Mouse (Mus musculus) cerebellum, adult 18-20 months (tissue): Measurements from ENCODE around the gene Pxmp4.

Experiments
- DNase-seq, 2 experiments: peaks; one replicate each; pipeline ENCODE4 v3.0.0; 2021

Pxmp4 gene

DNA sequence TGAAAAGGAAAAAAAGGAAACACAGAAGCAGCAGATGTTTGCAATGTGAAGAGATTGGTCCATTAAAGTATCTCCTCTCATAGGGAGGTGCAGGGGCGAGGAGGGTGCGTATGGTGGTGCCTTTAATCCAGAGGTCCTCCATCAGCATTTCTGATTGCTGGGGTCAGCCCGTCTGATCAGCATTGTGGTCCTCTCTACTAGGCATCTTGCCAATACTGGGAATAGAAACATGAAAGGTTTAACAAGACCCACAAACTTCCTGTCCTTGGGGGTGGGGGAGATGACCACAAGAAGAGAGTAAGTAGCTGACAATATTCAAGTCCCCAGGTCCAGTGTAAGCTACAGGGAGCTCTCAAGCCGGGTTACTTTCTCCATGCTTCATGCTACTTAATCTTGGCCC, 32.8 kb downstream of the Pxmp4 start:
- no peak for DNase-seq

DNA sequence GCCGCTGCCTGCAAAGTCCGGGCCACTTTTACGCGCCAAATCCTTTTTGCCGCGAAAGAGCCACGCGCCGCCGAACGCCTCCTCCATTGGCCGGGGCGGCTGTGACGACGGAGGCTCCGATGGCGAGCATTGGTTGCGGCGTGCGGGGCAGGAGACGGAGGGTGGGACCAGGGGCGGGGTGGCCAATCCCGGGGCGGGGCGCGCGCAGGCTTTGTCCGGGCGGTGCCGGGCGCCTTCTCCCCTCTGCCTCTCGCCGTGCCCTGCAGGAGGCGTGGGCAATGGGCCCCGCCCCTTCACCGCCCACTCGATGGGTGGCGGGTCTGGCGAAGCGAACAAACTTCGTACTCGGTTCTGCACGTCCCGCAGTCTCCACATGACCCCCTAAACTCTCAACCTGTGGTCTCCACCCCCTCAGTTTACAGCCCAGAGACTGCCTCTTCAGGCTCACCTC, 33.6 kb downstream of the Pxmp4 start, which contains the start of gene E2f1:
E2f1 (minus strand) TSS at position 57 of the 451 bp plus-strand sequence.
- peak; percentile 93 to 96 for DNase-seq

DNA sequence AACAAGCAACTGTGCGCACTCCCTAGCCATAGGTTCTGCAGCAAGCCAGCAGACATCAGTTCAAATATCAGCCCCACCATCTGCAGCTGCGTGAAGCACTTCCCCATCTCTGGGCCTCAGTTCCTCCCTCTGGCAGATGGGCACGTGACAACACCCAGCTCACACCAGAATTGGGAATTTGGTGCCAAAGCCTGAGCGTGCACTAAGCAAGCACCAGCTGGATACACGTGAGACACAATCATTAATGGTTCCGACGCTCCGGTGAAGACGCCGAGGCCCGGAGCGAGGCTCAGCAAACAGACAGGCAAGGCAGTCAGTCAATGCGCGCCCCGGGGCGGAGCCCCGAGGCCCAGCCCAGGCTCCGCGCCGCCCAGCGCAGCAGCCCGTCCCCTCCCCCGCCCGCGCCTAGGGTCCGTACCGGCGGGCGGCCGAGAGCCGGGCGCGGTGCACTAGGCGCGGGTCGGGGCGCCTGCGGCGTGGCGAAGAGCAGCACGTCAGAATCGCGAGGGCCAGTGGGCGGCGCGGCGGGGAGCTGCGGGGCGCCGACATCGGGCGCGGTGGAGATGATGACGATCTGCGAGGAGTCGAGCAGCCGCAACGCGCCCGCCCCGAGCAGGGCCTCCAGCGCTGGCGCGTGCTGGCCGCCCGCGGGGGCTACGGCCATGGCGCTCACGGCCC, 34.3 kb downstream of the Pxmp4 start:
- peak in 1 of 2 experiments; percentile 39 for DNase-seq

DNA sequence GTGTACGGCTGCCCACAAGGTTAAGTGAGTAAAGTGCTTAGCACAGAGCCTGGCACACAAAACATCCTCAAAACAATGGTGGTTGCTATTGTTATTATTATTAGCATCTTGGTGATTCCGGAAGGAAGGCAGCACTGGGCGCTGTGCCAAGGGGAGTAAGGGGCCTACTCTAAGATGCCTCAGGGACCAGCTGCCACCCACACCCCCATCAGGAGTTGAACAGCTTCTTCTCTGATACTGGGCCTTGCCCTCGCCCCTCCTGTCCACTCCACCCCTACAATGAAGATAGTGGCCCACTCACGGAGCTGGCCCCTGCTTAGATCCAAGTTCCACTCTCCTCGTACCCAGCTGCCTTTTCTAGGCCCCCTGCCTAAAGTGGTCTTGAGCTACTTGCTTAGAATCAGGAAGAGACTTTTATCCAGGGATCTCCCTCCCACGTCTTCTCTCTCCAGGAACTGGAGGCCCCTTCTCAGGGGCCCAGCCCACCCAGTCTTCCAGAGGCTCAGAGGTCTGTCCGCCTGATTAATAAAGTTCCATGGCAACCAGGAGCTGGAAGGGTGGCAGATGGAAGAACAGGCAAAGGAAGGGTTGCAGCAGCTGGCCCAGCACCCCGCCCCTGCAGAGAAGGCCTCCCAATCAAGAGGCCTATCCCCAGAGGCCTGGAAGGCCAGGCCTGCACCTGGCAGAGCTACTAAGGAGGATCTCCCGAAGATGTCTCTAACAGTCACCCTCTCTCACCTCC, 35.0 kb downstream of the Pxmp4 start:
- no peak for DNase-seq

DNA sequence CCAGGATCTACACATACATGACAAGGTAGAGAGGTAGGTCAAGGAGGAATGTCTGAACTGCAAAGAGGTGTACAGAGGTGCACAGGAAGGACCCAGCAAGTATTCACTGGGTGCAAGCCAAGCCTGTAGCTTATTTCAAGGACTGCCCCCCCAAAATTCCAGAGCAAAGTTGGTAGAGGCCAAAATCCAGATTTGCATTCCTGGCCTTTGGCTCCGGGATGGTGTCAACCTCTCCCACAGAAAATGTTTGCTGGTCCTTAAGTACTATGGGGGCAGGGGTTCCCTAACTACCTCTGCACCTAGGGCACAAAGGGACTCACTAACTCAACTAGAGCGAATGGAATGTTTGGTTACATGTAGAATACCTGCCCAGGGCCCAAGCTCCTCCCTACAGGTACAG, 35.7 kb downstream of the Pxmp4 start:
- DNase-seq: no peak

DNA sequence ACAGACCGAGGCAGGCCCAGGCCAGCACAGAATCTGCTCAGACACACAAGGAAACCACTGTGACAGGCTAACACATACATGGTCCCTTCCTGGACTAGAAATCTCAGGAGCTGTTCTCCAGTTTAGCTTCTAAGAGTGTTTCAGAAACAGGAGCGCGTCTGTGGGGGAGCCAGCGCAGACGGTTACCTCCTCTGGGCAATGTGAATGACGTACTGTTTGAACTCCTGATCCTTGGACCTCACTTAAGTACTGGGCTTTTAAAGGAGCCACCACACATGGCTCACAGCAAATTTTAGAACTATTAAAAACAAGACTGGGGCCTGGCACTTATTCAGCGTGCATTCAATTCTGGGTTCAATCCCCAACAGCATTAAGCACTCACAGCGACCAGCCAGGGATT, 36.9 kb downstream of the Pxmp4 start:
- DNase-seq: no peak

DNA sequence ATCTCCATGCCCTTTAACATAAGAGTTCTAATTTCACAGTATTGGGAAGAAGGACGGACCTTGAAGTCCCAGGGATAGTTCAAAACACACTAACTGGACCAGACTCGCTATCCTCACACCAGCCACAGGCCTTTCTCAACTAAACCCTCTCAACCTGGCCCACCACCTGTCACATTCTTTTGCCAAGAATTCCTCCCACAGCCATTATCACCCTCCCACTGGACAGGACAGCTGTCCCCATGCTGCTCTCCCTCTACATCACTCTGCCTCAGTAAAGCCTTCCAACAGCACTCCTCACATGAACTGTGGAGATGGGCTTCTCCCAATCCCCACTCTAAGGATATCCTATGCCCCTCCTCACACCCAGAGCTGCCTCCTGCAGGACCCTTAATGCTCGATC, 37.9 kb downstream of the Pxmp4 start:
- peak; percentile 83 to 90 for DNase-seq

- no peak for DNase-seq
These were observed 39.8 kb downstream of the Pxmp4 start for GRCm38 (mm10) chr2:154563612-154564170.

DNA sequence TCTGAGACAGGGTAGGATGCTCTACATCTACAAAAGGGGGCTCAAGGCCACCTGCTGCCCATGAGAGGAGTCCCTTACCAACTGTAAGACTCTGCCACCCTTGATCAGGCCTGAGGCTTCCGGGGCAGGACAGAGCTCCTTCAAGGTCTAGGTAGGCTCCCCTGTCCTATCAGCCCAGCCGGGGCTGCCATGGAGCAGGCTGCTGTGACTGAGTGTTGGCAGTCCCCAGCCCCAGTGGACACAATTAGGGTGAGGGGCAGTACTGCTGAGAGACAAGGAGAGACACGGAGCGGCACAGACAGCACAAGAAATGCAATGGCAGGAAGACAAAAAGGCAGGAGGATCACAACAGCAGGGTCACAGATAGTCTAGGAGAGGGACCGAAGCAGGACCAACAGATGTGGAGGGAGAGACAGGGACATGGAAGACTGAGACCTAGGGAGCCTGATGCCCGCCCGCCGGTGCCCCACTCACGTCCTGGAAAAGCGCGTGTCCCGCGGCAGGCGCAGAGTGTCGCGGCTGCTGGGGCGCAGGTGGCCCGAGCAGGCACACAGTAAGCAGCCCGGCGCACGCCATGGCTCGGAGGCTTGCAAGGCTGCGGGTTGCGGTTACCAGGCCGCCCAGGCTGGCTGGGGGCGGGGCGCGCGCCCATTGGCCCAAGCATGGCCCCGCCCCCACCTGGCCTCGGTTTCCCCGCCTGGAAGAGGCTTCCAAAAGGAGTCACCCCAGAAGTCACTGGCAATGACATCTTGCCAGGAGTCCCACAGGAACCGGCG, 45.1 kb downstream of the Pxmp4 start, which contains the start of gene Necab3:
Necab3 (minus strand) TSS at position 627 of the 776 bp plus-strand sequence.
- DNase-seq: peak; percentile 59 to 78

GRCm38 (mm10) chr2:154557184-154557832, 46.2 kb downstream of the Pxmp4 start:
- DNase-seq: no peak

GRCm38 (mm10) chr2:154555235-154555634, 48.3 kb downstream of the Pxmp4 start:
- DNase-seq: no peak

DNA sequence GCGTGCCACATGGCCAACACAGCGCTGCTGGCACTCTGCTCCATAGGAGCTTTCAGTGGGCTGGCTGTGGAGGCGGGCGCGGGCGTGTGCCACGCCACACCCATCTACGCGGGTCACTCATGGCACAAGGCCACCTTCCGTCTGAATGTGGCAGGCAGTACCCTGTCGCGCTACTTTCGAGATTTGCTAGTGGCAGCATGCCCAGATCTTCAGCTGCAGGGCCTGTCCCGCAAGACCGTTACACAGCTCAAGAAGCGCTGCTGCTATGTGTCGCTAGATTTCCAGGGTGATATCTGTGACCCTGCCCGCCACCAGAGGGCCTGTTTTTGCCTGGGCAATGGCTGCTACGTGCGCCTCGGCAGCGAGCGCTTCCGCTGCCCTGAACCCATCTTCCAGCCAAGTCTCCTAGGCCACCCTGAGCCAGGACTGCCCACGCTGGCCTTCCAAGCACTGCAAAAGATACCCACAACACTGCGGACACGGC, 51.0 kb downstream of the Pxmp4 start:
- DNase-seq: peak; percentile 83 to 85

- DNase-seq: peak in 1 of 2 experiments; percentile 53
These were observed 51.6 kb downstream of the Pxmp4 start for GRCm38 (mm10) chr2:154551927-154552326.

DNA sequence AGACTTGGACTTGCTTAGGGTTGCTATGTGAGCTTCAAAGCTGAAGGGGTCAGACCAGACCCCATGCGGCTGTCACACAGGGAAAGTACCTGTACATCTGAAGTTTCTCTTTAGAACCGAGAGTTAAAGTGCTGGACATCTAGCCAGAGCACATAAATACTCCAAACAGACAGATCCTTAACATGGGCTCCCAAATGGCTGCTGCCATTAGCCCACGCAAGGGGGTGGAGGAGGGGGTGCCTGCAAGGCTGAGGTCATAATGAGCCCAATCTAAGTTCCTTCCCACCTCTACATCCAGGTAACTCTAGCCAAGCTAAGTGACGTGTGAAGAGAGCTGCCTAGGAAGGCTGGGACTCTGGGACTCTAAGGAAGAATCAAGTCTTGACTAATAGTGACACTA, 52.0 kb downstream of the Pxmp4 start, which contains the start of gene Actl10:
Actl10 (plus strand) TSS at position 301 of the 400 bp plus-strand sequence.
- peak in 1 of 2 experiments; percentile 13 for DNase-seq

GRCm38 (mm10) chr2:154550937-154551336, 52.6 kb downstream of the Pxmp4 start:
- no peak for DNase-seq

DNA sequence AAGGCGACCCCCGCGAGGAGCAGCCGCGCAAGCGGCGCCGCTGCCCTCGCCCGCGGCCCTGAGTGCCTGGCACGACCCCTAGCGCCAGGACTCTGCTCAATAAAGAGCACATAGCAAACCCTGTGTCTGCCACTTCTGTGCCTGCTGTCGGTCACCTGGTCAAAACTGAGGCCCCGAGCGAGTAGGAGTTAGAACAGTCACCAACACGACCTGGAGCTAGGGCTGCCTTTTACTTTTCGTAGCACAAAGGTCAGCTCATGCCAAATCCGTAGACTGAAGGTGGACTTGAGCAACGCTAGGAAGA, 53.7 kb downstream of the Pxmp4 start:
- no peak for DNase-seq

DNA sequence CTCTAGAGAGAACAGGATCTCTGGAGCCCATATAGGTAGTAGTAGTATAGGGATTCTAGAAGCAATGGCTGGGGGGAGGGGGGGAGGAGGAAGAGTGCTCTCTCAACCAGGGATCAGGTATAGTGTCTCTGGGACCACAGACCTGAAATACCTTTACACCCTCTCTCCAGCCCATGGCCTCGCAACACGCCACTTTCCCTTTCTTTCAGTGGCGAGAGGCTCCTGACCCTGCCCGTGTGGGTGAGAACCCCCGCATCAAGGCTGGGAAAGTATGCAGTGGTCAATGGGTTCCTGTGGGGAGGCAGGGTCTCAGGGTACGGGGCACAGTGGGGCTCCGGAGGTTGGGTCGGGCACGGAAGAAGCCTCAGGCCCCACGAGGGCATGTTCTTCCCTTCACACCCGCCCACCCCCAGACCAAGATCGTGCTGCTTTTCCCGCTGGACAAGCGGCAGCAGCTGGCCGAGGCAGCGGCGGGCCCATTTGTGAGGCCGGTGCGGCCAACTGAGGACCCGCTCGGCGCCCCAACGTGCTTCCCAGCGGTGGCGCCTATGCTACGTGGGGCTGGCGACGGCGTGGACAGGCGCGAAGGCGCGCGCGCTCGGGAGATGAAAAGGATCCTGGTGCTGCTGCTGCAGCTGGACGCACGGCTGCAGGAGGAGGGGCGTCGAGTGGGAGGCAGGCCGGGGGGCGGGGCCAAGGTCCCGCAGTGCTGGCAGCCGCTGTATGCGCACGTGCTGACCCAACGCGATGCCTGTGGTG, 54.2 kb downstream of the Pxmp4 start:
- no peak for DNase-seq

GRCm38 (mm10) chr2:154548688-154549087, 54.8 kb downstream of the Pxmp4 start:
- no peak for DNase-seq

DNA sequence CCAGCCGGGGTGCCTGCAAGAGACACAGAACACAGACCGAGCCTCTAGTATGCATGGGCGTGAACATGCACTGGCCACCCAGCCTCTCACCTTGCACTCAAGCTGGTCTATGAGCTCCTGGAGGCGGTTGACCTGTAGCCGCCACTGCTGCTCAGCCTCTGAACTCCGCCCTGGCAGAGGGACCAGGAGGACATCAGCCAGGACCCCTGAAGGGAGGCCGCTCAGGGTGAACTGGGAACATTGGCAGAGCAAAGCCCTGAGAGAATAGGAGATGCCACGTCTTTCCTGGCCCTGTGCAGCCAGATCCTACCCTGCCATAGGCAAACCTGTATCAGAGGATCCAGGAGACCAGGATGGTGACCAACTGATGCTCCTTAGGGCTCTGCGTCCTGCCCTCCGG, 56.8 kb downstream of the Pxmp4 start, which contains the start of gene 1700003F12Rik:
1700003F12Rik (plus strand) TSS at position 375 of the 400 bp plus-strand sequence.
- DNase-seq: peak in 1 of 2 experiments; percentile 15

- peak; percentile 95 to 96 for DNase-seq
These were observed 59.8 kb downstream of the Pxmp4 start for GRCm38 (mm10) chr2:154543567-154544347.

- DNase-seq: no peak
These were observed 61.9 kb downstream of the Pxmp4 start for GRCm38 (mm10) chr2:154541630-154542029.
